Mouse (Mus musculus) embryo, embryonic 11 days (tissue): ENCODE measurements around the gene Rab11b.
A peak's percentile ranks its signal among the peaks of the same experiment; 100 is the strongest.

ENCODE experiments used
- DNase-seq: peaks from one replicate; pipeline ENCODE4 v3.0.0-alpha.2; 2015

Gene Rab11b

DNA sequence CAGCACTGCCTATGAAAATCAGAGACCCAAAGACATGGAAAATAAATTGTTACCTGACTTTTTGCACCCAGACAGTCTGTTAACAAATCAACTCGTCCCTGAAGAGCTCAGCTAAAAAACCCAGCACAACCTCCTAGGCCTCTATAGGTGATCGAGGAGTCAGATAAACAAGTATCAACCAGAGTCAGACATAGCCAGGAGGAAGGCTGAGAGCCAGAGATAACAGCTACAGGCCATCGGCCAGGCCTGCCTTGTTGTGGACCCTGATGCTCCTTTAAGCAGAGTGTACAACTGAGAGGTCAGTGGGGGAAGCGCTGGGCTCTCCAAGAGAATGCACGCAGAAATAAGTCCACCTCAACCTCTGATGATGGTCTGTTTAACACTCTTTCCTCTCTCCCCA is 47.1 kb downstream of the Rab11b start:
- peak; percentile 4 for DNase-seq

DNA sequence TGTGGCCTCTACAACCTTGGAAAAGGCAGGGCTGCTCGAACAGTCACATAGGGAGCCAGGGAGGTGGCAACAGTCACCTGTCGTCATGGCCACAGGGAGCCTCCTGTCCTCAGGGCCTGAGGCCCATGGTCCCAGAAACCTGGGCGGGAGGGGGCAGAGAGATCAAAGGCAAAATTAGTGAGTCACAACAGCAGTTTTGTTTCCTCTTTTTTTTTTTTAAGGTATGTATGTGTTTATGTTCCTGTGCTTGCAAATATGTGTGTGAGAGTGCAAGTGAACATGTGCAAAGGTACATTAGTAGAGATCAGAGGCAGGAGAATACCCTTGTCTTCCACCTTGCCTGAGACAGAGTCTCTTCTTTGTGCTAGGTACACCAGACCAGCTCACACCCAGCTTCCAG is 50.5 kb downstream of the Rab11b start:
- DNase-seq = no peak

DNA sequence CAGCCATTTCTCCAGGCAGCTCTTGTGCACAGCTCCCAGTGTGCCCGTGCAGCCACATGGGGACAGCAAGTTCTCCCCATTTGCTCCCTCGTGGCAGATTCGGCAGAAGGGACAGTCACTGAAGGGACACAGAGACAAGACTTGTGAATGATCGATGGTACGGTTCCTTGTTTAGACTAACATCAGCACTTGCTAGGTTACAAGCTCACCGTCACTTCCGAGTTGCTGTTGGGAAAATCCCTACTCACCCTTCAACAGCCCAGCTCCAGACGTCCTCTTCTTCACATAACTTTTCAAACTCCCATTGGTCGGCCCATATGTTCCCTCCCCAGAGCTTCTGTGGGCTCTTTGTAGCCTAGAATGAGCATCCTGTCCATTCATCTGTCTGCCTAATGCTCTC is 57.2 kb downstream of the Rab11b start:
- no peak for DNase-seq

DNA sequence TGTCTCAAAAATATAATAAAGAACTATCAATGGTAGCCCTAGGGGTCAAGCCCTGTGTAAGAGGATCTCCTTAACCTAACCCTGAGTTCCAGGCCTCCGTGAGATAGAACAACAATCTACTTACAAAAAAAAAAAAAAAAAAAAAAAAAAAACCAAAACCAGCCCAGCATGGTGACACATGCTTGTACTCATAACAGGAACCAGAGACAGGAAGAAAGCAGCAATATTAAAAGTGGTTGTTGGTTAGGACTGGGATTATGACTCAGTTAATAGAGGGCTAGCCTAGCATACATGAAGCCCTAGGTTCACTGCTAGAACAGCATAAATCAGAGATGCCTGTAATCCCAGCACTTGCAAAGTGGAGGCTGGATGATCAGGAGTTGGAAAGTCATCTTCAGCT is 58.2 kb downstream of the Rab11b start:
- no peak for DNase-seq

DNA sequence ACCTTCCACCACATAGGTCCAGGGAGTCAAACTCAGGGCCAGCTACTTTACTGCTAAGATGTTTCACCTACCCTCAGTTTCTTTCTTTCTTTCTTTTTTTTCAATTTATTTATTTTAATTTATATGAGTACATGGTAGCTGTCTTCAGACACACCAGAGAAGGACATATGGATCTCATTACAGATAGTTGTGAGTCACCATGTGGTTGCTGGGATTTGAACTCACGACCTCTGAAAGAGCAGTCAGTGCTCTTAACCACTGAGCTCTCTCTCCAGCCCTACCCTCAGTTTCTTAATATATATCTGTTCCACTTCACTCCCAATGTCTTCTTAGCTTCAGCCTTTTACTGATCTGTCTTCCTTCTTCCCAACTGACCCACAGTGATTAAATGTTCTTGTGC is 64.9 kb downstream of the Rab11b start:
- no peak for DNase-seq
